In the genomic region with DNA sequence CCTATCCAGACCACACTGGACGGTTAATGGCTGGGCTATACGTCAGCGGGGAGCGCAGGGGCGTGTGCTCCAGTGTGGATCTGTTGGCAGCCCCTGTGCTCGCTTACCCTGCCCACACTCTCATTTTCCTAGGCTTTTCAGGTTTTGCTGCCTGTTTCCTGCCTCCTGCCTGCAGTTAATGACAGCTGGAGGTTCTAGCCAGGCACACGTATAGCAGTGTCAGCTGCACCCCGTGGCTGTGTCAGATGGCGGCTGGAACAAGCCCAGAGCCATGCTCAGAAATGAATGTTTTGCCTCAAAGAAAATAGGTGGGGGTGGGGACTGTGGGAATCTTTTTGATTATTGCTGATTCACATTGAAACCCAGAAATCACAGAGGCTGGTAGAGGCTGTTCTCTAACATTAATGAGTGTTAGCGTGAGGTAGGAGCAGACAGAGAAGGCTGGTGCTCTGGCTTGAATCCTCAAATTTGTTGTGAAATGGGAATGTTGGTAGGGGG, we compare ENCODE assay signal across 12 mouse cellular contexts.
A peak's percentile ranks its signal among the peaks of the same experiment; 100 is the strongest.
DNase-seq lines count a peak whose midpoint lies in the region; ATAC-seq lines count a peak whose summit lies in the region.
"Had no signal": no experiment of that assay in that cellular context is flagged by ENCODE, and none has a peak within 500 bp of the region (broad histone marks: within the 10 kb centered on the region; RNA-seq: fewer than 3 reads in every experiment).

No protein-coding gene starts in this region.

- H3K4me3 ChIP-seq in hindbrain, embryonic 11.5 days (ENCODE audit: low read depth, low read length), result no peak overlapping the region
- H3K4me3 ChIP-seq in hindbrain, embryonic 10.5 days, result no peak overlapping the region
- no peak overlapping the region for H3K4me3 ChIP-seq in forebrain, embryonic 13.5 days
- no peak overlapping the region for H3K4me3 ChIP-seq in limb, embryonic 11.5 days (ENCODE audit: low read depth, low read length)

- no peak for DNase-seq in hindbrain, embryonic 11.5 days (ENCODE audit: low spot score)
- no peak for DNase-seq in hindbrain, embryonic 10.5 days (ENCODE audit: low spot score)
- peak; percentile 55 for DNase-seq in limb, embryonic 11.5 days (ENCODE audit: low spot score)
- DNase-seq in right cerebral cortex, postnatal 14 days, result no peak
- DNase-seq in spleen, postnatal 36 days (ENCODE audit: low spot score in 2 of 2), result no peak
- DNase-seq: kidney, postnatal 25 days; right cerebral cortex, postnatal 25 days had no signal

- 0 out of 2 replicates have a peak, but pooled peaks have one; percentile 35 for ATAC-seq in hindbrain, embryonic 11.5 days (ENCODE audit: low FRiP score)
- ATAC-seq in cerebellum, adult (ENCODE audit: insufficient number of reproducible peaks, low FRiP score, low TSS enrichment), result peak; percentile 94
- ATAC-seq in forebrain, embryonic 13.5 days, result peak; percentile 90
- peak; percentile 63; the same call in 1 of the 2 replicates for ATAC-seq in limb, embryonic 11.5 days (ENCODE audit: insufficient number of reproducible peaks, low FRiP score, low TSS enrichment, low read depth)
- ATAC-seq in megakaryocyte, adult 5-6 weeks (ENCODE audit: poor library complexity, severe bottlenecking), result no peak
- ATAC-seq: activated CD4-positive, CD25-positive, alpha-beta regulatory T cell, adult 4 months had no signal

- no peak overlapping the region for H3K9ac ChIP-seq in hindbrain, embryonic 11.5 days (ENCODE audit: low read depth, low read length)
- peak overlapping the region; percentile 21; the same call in 1 of the 2 replicates for H3K9ac ChIP-seq in forebrain, embryonic 13.5 days
- no peak overlapping the region for H3K9ac ChIP-seq in limb, embryonic 11.5 days (ENCODE audit: low read length)

- no peaks in the 10 kb centered on the region for H3K27me3 ChIP-seq in hindbrain, embryonic 11.5 days (ENCODE audit: control insufficient read depth, insufficient read depth, low read length)
- H3K27me3 ChIP-seq in hindbrain, embryonic 10.5 days (ENCODE audit: insufficient read depth, poor library complexity, severe bottlenecking), result no peaks in the 10 kb centered on the region
- H3K27me3 ChIP-seq in forebrain, embryonic 13.5 days, result no peaks in the 10 kb centered on the region
- H3K27me3 ChIP-seq in limb, embryonic 11.5 days (ENCODE audit: control insufficient read depth, insufficient read depth, low read length), result no peaks in the 10 kb centered on the region

- H3K9me3 ChIP-seq in hindbrain, embryonic 11.5 days (ENCODE audit: control insufficient read depth, low read length), result no peaks in the 10 kb centered on the region
- no peaks in the 10 kb centered on the region for H3K9me3 ChIP-seq in hindbrain, embryonic 10.5 days
- H3K9me3 ChIP-seq in forebrain, embryonic 13.5 days (replicated peaks), result no peaks in the 10 kb centered on the region
- no peaks in the 10 kb centered on the region for H3K9me3 ChIP-seq in limb, embryonic 11.5 days (ENCODE audit: control insufficient read depth, low read length)

- WGBS in hindbrain, embryonic 11.5 days, result 68% methylated on average over 10 of the region's 10 CpGs
- 75% methylated on average over 10 of the region's 10 CpGs for WGBS in hindbrain, embryonic 10.5 days
- WGBS in forebrain, embryonic 13.5 days, result 41% methylated on average over 10 of the region's 10 CpGs
- WGBS in limb, embryonic 11.5 days, result 33% methylated on average over 10 of the region's 10 CpGs

- no peaks in the 10 kb centered on the region for H3K36me3 ChIP-seq in hindbrain, embryonic 11.5 days (ENCODE audit: control insufficient read depth, insufficient read depth, low read length)
- H3K36me3 ChIP-seq in hindbrain, embryonic 10.5 days, result no peaks in the 10 kb centered on the region
- no peaks in the 10 kb centered on the region for H3K36me3 ChIP-seq in forebrain, embryonic 13.5 days (ENCODE audit: poor library complexity, severe bottlenecking)
- no peaks in the 10 kb centered on the region for H3K36me3 ChIP-seq in limb, embryonic 11.5 days (ENCODE audit: control insufficient read depth, insufficient read depth, low read length)

- H3K27ac ChIP-seq in hindbrain, embryonic 11.5 days (ENCODE audit: low read depth, low read length), result no peak overlapping the region
- H3K27ac ChIP-seq in hindbrain, embryonic 10.5 days, result no peak overlapping the region
- peak overlapping the region; percentile 68 for H3K27ac ChIP-seq in forebrain, embryonic 13.5 days
- H3K27ac ChIP-seq in limb, embryonic 11.5 days (replicated peaks; ENCODE audit: low read depth, low read length), result no peak overlapping the region; the same call in 1 of the 2 replicates
- H3K27ac ChIP-seq: macrophage had no signal

- H3K4me2 ChIP-seq in hindbrain, embryonic 11.5 days (replicated peaks; ENCODE audit: low read depth, low read length), result no peak overlapping the region
- H3K4me2 ChIP-seq in forebrain, embryonic 13.5 days, result peak overlapping the region; percentile 28
- H3K4me2 ChIP-seq in limb, embryonic 11.5 days (ENCODE audit: low read depth, severe bottlenecking), result no peak overlapping the region

- H3K4me1 ChIP-seq in hindbrain, embryonic 11.5 days (replicated peaks; ENCODE audit: control insufficient read depth, insufficient read depth, low read length), result no peaks in the 10 kb centered on the region
- H3K4me1 ChIP-seq in hindbrain, embryonic 10.5 days (replicated peaks), result peaks cover 4% of the 10 kb centered on the region
- peaks cover 27% of the 10 kb centered on the region for H3K4me1 ChIP-seq in forebrain, embryonic 13.5 days
- H3K4me1 ChIP-seq in limb, embryonic 11.5 days (ENCODE audit: control insufficient read depth, insufficient read depth, low read length), result peaks cover 30% of the 10 kb centered on the region
